Mouse (Mus musculus) Patski (cell line): ENCODE measurements around the gene Ttl. TPM values are rescaled to one million over a fixed set of nuclear protein-coding genes. Genes with fewer than 3 reads are reported as not detected.

Experiments used
- ATAC-seq: fragments of 100-300 bp; one replicate; pipeline ENCODE4 v1.8.0; 2021
- CTCF ChIA-PET: fragments of 350-600 bp; sonication (Branson Sonifier 250); formaldehyde crosslinking; loops from one replicate; lab custom pipeline; 2022; ENCODE audit warnings: inconsistent platforms; lab: Charles Lee
- POLR2A ChIA-PET: fragments of 350-600 bp; sonication (Branson Sonifier 250); formaldehyde crosslinking; loops from one replicate; lab custom pipeline; 2022; ENCODE audit warnings: antibody characterized with exemption, inconsistent platforms; lab: Charles Lee
- DNase-seq: peaks from one replicate; pipeline ENCODE4 v3.0.0-alpha.2; 2011; ENCODE audit warnings: low read depth, low spot score
- H3K27me3 ChIP-seq: fragments of 371-371 bp; one replicate; pipeline ENCODE4 v1.5.1; 2021
- CTCF ChIP-seq: fragments of 100-300 bp; IDR thresholded peaks from one replicate; pipeline ENCODE4 v1.5.1; 2021
- in situ Hi-C: fragments of 300-500 bp; cut with MboI; formaldehyde crosslinking; loops from 3 replicates; pipeline ENCODE4 v1.11.1; 2018; ENCODE audit warnings: low pct_unique_long_range_greater_than_20kb, mixed read lengths
- polyA plus RNA-seq: library from polyadenylated mRNA; unstranded; gene quantifications from one replicate; pipeline ENCODE4 v1.2.3, GENCODE M21; 2021

Gene Ttl
- polyA plus RNA-seq, 1 experiment from 2014 or later: 18.1 TPM

DNA sequence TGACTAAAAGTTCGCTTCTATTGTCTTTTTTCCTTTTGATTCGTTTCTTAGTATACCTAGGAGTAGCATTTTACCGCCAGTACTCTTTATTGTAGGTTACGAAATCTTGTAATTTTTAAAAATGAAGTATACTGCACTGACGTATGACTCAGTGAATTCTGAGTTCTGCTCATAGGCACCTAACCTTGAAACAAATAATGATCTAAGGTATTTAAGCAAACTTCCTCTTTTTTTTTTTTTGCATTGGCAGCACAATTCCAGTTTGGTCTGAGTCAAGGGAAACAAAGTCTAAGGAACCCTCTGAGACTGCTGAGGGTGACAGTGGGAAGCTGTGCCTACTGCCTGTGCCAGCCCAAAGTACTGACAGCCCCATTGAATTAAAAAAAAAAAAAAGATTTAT, 17.8 kb downstream of the Ttl start:
- no peak for ATAC-seq
- POLR2A ChIA-PET: no interaction called here

GRCm38 (mm10) chr2:129084959-129085358, 19.2 kb downstream of the Ttl start:
- CTCF ChIA-PET: interaction anchor here (1.1 to 1.5 kb wide), 3 partner anchors 12 to 38 kb away, joined by 3 to 4 read pairs (median 4); no protein-coding TSS in a partner anchor
- TF ChIP-seq CTCF: peak; percentile 80
- in situ Hi-C loops: loop anchor here (5.0 to 10.0 kb wide), 2 partner anchors 138 to 230 kb away; no protein-coding TSS in a partner anchor

More for the DNA sequence above, 17.8 kb downstream of the Ttl start:
- H3K27me3 ChIP-seq: no peaks in the 10 kb centered on the region
- no peak for TF ChIP-seq CTCF
- CTCF ChIA-PET: no interaction called here
- DNase-seq: no peak
- in situ Hi-C loops: loop anchor here (10.0 kb wide), 1 partner anchor 229 kb away; no protein-coding TSS in a partner anchor

DNA sequence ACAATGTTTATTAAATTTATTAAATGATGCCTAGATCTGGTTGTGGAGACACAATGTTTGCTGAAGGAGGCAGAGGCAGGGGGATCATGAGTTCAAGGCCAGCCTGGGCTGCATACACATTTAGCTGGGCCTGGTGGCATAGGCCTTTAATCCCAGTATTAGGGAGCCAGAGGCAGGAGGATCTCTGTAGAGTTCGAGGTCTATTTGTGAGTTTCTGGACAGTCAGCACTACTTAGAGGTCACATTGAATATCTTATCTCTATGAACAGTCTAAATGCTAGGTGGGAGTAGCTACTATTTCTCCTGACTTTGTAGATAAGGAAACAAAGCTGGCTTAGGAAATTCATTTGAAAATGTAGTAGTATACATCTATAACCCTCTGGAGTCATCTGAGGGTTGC, 21.8 kb downstream of the Ttl start:
- in situ Hi-C loops: loop anchor here (5.0 to 10.0 kb wide), 2 partner anchors 140 to 233 kb away; no protein-coding TSS in a partner anchor
- TF ChIP-seq CTCF: no peak
- no peaks in the 10 kb centered on the region for H3K27me3 ChIP-seq
- DNase-seq (no peak), ATAC-seq (no peak)
- ChIA-PET POLR2A (no interaction called here), CTCF (no interaction called here)

More at GRCm38 (mm10) chr2:129084959-129085358, 19.2 kb downstream of the Ttl start:
- POLR2A ChIA-PET: no interaction called here
- ATAC-seq: no peak
- no peaks in the 10 kb centered on the region for H3K27me3 ChIP-seq
- no peak for DNase-seq

GRCm38 (mm10) chr2:129090370-129090769, 24.6 kb downstream of the Ttl start:
- no peaks in the 10 kb centered on the region for H3K27me3 ChIP-seq
- ChIA-PET POLR2A (no interaction called here), CTCF (no interaction called here)
- DNase-seq (no peak), ATAC-seq (no peak)
- in situ Hi-C loops: no loop called here
- no peak for TF ChIP-seq CTCF

- no peak for TF ChIP-seq CTCF
- in situ Hi-C loops: no loop called here
- no peaks in the 10 kb centered on the region for H3K27me3 ChIP-seq
- DNase-seq (no peak), ATAC-seq (no peak)
- CTCF ChIA-PET: no interaction called here
- POLR2A ChIA-PET: no interaction called here
Observed at GRCm38 (mm10) chr2:129092810-129093209, 27.1 kb downstream of the Ttl start.

DNA sequence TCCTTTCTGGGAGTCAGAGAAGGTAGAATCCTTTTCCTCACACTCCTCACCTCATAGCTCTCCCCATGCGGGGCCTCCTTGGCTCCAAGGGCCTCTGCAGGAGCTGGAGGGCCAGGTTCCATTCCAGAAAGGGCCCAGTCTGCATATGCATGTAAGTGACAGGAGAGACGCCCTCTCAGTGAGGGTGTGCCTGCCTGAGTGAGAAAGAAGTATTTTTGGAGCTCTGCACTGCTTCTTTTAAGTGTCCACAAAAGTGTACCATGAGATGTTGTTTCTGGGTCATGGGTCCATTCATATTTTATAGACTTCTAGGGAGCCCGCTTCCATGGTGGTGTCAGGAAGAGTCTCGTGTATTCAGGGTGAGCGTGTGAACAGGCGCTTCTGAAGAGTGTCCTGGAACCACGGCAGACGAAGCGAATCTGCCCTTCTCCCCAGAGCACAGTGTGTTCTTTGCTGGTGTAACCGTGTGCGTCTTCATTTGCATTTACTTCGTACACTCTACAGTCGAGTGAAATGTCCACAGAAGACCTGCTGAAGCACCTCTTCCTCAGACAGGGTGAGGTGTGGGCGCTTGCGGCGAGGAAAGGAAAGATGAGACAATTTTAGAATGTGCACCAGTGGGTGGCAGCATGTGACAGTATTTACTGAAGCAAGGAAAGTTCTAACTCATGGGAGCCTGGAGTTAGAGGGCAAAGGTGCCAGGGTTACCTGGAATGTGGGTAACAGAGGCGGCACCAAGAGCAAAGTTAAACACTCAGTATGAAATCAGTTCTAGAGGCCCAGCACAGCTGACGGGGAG, 28.4 kb downstream of the Ttl start:
- ChIA-PET CTCF (no interaction called here), POLR2A (no interaction called here)
- no peak for TF ChIP-seq CTCF
- in situ Hi-C loops: no loop called here
- DNase-seq: no peak
- no peak for ATAC-seq
- H3K27me3 ChIP-seq: no peaks in the 10 kb centered on the region

DNA sequence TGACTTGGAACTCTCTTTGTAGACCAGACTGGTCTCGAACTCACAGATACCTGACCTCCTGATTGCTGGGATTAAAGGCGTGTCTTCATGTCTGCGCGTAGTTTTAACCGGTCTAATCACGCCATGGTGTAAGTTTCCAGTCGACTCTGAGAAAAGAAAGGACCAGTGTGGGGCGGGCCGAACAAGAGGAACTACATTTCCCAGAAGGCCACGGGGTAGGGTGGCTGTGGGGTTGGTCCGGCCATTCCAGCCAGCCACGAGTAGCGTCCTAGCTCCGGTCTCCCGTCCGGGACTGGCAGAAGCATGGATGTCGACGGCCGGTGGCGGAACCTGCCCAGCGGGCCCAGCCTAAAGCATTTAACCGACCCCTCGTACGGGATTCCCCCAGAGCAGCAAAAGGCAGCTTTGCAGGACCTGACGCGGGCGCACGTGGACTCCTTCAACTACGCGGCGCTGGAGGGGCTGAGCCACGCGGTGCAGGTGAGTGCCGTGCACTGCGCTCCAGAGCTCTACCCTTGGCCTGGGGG, 35.1 kb downstream of the Ttl start, which contains the start of gene Polr1b:
Polr1b (plus strand) TSS at position 212 of the 527 bp plus-strand sequence.
- DNase-seq (peak; percentile 63), ATAC-seq (peak; percentile 95)
- ChIA-PET POLR2A (interaction anchor here (1.4 to 1.8 kb wide), 2 partner anchors 27 to 28 kb away, joined by 4 to 5 read pairs; partner anchors contain the start of gene Chchd5), CTCF (no interaction called here)
- H3K27me3 ChIP-seq: no peaks in the 10 kb centered on the region
- in situ Hi-C loops: no loop called here
- TF ChIP-seq CTCF: no peak

- H3K27me3 ChIP-seq: no peaks in the 10 kb centered on the region
- in situ Hi-C loops: no loop called here
- no peak for TF ChIP-seq CTCF
- DNase-seq: no peak
- ChIA-PET CTCF (no interaction called here), POLR2A (no interaction called here)
- no peak for ATAC-seq
Observed at GRCm38 (mm10) chr2:129112924-129113323, 47.2 kb downstream of the Ttl start.

- ATAC-seq: peak; percentile 92
- no peaks in the 10 kb centered on the region for H3K27me3 ChIP-seq
- peak; percentile 79 for DNase-seq
- POLR2A ChIA-PET: interaction anchor here (0.5 to 1.2 kb wide), 2 partner anchors 14 to 581 kb away, joined by 3 read pairs; no protein-coding TSS in a partner anchor
- CTCF ChIA-PET: interaction anchor here (1.0 to 1.5 kb wide), 3 partner anchors 10 to 13 kb away, joined by 3 to 5 read pairs (median 3); partner anchors contain the start of gene Chchd5
- TF ChIP-seq CTCF: no peak
- in situ Hi-C loops: no loop called here
Observed at GRCm38 (mm10) chr2:129115706-129116367, 50.1 kb downstream of the Ttl start.

DNA sequence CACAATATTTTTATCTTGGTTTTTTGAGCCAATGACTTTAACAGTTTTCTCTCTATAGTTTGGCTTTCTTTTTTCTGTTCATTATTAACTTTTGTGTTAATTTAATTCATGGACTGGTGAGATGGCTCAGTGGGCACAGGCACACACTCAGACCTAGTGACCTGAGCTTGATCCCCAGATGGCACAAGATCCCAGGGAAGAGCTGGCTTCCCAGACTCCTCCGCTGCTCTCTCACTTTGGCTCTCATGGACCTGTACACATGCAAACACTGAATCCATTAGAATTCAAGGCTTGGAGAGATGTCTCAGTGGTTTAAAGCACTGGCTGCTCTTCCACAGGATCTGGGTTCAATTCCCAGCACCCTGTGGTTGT, 50.6 kb downstream of the Ttl start:
- TF ChIP-seq CTCF: no peak
- POLR2A ChIA-PET: interaction anchor here (1.2 kb wide), 1 partner anchor 14 kb away, joined by 3 read pairs; no protein-coding TSS in a partner anchor
- H3K27me3 ChIP-seq: no peaks in the 10 kb centered on the region
- CTCF ChIA-PET: interaction anchor here (1.0 to 1.5 kb wide), 3 partner anchors 11 to 13 kb away, joined by 3 to 5 read pairs (median 3); partner anchors contain the start of gene Chchd5
- ATAC-seq (peak; percentile 61), DNase-seq (no peak)
- in situ Hi-C loops: no loop called here
